Mouse (Mus musculus): Measurements from ENCODE around the gene Gmeb1. TPM values are rescaled to one million over a fixed set of nuclear protein-coding genes. Genes with fewer than 3 reads are reported as not detected.

Gmeb1 gene
- total and polyA plus RNA-seq, 3 experiments, result 16.1 to 25.4 (median 19.2) TPM

- Histone ChIP-seq H3K4me1 (ENCODE audit: insufficient read depth, low read depth, low read length) (peaks cover 27% of the 10 kb centered on the region), H3K4me3 (ENCODE audit: low read depth, low read length) (no peak overlapping the region), H3K36me3 (replicated peaks) (peaks cover 5% of the 10 kb centered on the region), H3K27me3 (ENCODE audit: insufficient read depth, low read length) (no peaks in the 10 kb centered on the region), H3K9me3 (replicated peaks) (no peaks in the 10 kb centered on the region)
- ATAC-seq (ENCODE audit: extremely low read depth, insufficient number of reproducible peaks, low FRiP score, poor library complexity, severe bottlenecking) (no peak), DNase-seq (ENCODE audit: low spot score) (no peak)
- no peak for TF ChIP-seq POLR2AphosphoS5 (IDR thresholded peaks at IDR 0.05; ENCODE audit: insufficient replicate concordance, low read depth, low read length)
- no peak for TF ChIP-seq TAL1 (conservative IDR thresholded peaks at IDR 0.05; ENCODE audit: low read depth, low read length)
- TF ChIP-seq CTCF (IDR thresholded peaks at IDR 0.05; ENCODE audit: low read depth, low read length), result no peak
- TF ChIP-seq GATA1 (IDR thresholded peaks at IDR 0.05; ENCODE audit: borderline replicate concordance, low read length), result no peak
- TF ChIP-seq GATA2 (IDR thresholded peaks at IDR 0.05; ENCODE audit: borderline replicate concordance, low read depth, low read length), result no peak
Observed at GRCm38 (mm10) chr4:132217781-132218180, 43.6 kb downstream of the Gmeb1 start.

GRCm38 (mm10) chr4:132216602-132217001 lies 44.8 kb downstream of the Gmeb1 start:
- H3K27me3 ChIP-seq (ENCODE audit: insufficient read depth, low read length), result no peaks in the 10 kb centered on the region
- no peaks in the 10 kb centered on the region for H3K36me3 ChIP-seq (replicated peaks)
- no peak for TF ChIP-seq CTCF (IDR thresholded peaks at IDR 0.05; ENCODE audit: low read depth, low read length)
- TF ChIP-seq GATA2 (IDR thresholded peaks at IDR 0.05; ENCODE audit: borderline replicate concordance, low read depth, low read length), result no peak
- TF ChIP-seq GATA1 (IDR thresholded peaks at IDR 0.05; ENCODE audit: borderline replicate concordance, low read length), result no peak
- TF ChIP-seq POLR2AphosphoS5 (IDR thresholded peaks at IDR 0.05; ENCODE audit: insufficient replicate concordance, low read depth, low read length), result no peak
- no peak for TF ChIP-seq TAL1 (conservative IDR thresholded peaks at IDR 0.05; ENCODE audit: low read depth, low read length)
- DNase-seq (ENCODE audit: low spot score) (no peak), ATAC-seq (ENCODE audit: extremely low read depth, insufficient number of reproducible peaks, low FRiP score, poor library complexity, severe bottlenecking) (no peak)
- no peaks in the 10 kb centered on the region for H3K9me3 ChIP-seq (replicated peaks)
- H3K4me1 ChIP-seq (ENCODE audit: insufficient read depth, low read depth, low read length), result peaks cover 31% of the 10 kb centered on the region
- no peak overlapping the region for H3K4me3 ChIP-seq (ENCODE audit: low read depth, low read length)

GRCm38 (mm10) chr4:132214847-132215246 lies 46.6 kb downstream of the Gmeb1 start:
- TF ChIP-seq POLR2AphosphoS5 (IDR thresholded peaks at IDR 0.05; ENCODE audit: insufficient replicate concordance, low read depth, low read length) (no peak), GATA1 (IDR thresholded peaks at IDR 0.05; ENCODE audit: borderline replicate concordance, low read length) (no peak), GATA2 (IDR thresholded peaks at IDR 0.05; ENCODE audit: borderline replicate concordance, low read depth, low read length) (no peak), TAL1 (conservative IDR thresholded peaks at IDR 0.05; ENCODE audit: low read depth, low read length) (no peak), CTCF (IDR thresholded peaks at IDR 0.05; ENCODE audit: low read depth, low read length) (no peak)
- H3K27me3 ChIP-seq (ENCODE audit: insufficient read depth, low read length), result no peaks in the 10 kb centered on the region
- ATAC-seq (ENCODE audit: extremely low read depth, insufficient number of reproducible peaks, low FRiP score, poor library complexity, severe bottlenecking), result peak; percentile 46
- H3K36me3 ChIP-seq (replicated peaks), result peaks cover 10% of the 10 kb centered on the region
- peak; percentile 22 for DNase-seq (ENCODE audit: low spot score)
- no peaks in the 10 kb centered on the region for H3K9me3 ChIP-seq (replicated peaks)
- H3K4me3 ChIP-seq (ENCODE audit: low read depth, low read length), result no peak overlapping the region
- peaks cover 41% of the 10 kb centered on the region for H3K4me1 ChIP-seq (ENCODE audit: insufficient read depth, low read depth, low read length)

GRCm38 (mm10) chr4:132211953-132212734 lies 49.3 kb downstream of the Gmeb1 start, which contains the start of gene Ythdf2:
Ythdf2 (minus strand) TSS chr4:132212303.
- TF ChIP-seq GATA2 (IDR thresholded peaks at IDR 0.05; ENCODE audit: borderline replicate concordance, low read depth, low read length) (no peak), CTCF (IDR thresholded peaks at IDR 0.05; ENCODE audit: low read depth, low read length) (peak; percentile 43; the same call in 1 of the 2 replicates)
- Histone ChIP-seq H3K4me1 (ENCODE audit: insufficient read depth, low read depth, low read length) (peaks cover 49% of the 10 kb centered on the region), H3K4me3 (ENCODE audit: low read depth, low read length) (peak within 1 kb of the TSS; percentile 92), H3K9me3 (replicated peaks) (no peaks in the 10 kb centered on the region), H3K27me3 (ENCODE audit: insufficient read depth, low read length) (no peaks in the 10 kb centered on the region), H3K36me3 (replicated peaks) (peaks cover 30% of the 10 kb centered on the region)
- ATAC-seq (ENCODE audit: extremely low read depth, insufficient number of reproducible peaks, low FRiP score, poor library complexity, severe bottlenecking), result peak; percentile 55
- peak; percentile 79 for DNase-seq (ENCODE audit: low spot score)

GRCm38 (mm10) chr4:132211091-132211942 lies 50.1 kb downstream of the Gmeb1 start:
- H3K36me3 ChIP-seq (replicated peaks), result peaks cover 38% of the 10 kb centered on the region
- ATAC-seq (ENCODE audit: extremely low read depth, insufficient number of reproducible peaks, low FRiP score, poor library complexity, severe bottlenecking), result no peak

GRCm38 (mm10) chr4:132210325-132210724 lies 51.1 kb downstream of the Gmeb1 start:
- DNase-seq (ENCODE audit: low spot score) (no peak), ATAC-seq (ENCODE audit: extremely low read depth, insufficient number of reproducible peaks, low FRiP score, poor library complexity, severe bottlenecking) (no peak)
- Histone ChIP-seq H3K4me1 (ENCODE audit: insufficient read depth, low read depth, low read length) (peaks cover 51% of the 10 kb centered on the region), H3K27me3 (ENCODE audit: insufficient read depth, low read length) (no peaks in the 10 kb centered on the region), H3K36me3 (replicated peaks) (peaks cover 48% of the 10 kb centered on the region), H3K9me3 (replicated peaks) (no peaks in the 10 kb centered on the region), H3K4me3 (ENCODE audit: low read depth, low read length) (peak overlapping the region; percentile 92)
- TF ChIP-seq GATA2 (IDR thresholded peaks at IDR 0.05; ENCODE audit: borderline replicate concordance, low read depth, low read length) (no peak), TAL1 (conservative IDR thresholded peaks at IDR 0.05; ENCODE audit: low read depth, low read length) (no peak), POLR2AphosphoS5 (IDR thresholded peaks at IDR 0.05; ENCODE audit: insufficient replicate concordance, low read depth, low read length) (no peak), GATA1 (IDR thresholded peaks at IDR 0.05; ENCODE audit: borderline replicate concordance, low read length) (no peak), CTCF (IDR thresholded peaks at IDR 0.05; ENCODE audit: low read depth, low read length) (no peak)

More at GRCm38 (mm10) chr4:132211091-132211942, 50.1 kb downstream of the Gmeb1 start:
- peak overlapping the region; percentile 92 for H3K4me3 ChIP-seq (ENCODE audit: low read depth, low read length)
- TF ChIP-seq GATA1 (IDR thresholded peaks at IDR 0.05; ENCODE audit: borderline replicate concordance, low read length), result no peak
- no peak for TF ChIP-seq GATA2 (IDR thresholded peaks at IDR 0.05; ENCODE audit: borderline replicate concordance, low read depth, low read length)
- no peak for TF ChIP-seq POLR2AphosphoS5 (IDR thresholded peaks at IDR 0.05; ENCODE audit: insufficient replicate concordance, low read depth, low read length)
- TF ChIP-seq CTCF (IDR thresholded peaks at IDR 0.05; ENCODE audit: low read depth, low read length), result no peak
- TF ChIP-seq TAL1 (conservative IDR thresholded peaks at IDR 0.05; ENCODE audit: low read depth, low read length), result no peak
- H3K4me1 ChIP-seq (ENCODE audit: insufficient read depth, low read depth, low read length), result peaks cover 48% of the 10 kb centered on the region
- no peaks in the 10 kb centered on the region for H3K9me3 ChIP-seq (replicated peaks)
- peak; percentile 38 for DNase-seq (ENCODE audit: low spot score)
- no peaks in the 10 kb centered on the region for H3K27me3 ChIP-seq (ENCODE audit: insufficient read depth, low read length)

All from G1E (cell line).